Mouse (Mus musculus): ENCODE data around the gene Uhmk1. TPM values are rescaled to one million over a fixed set of nuclear protein-coding genes. Genes with fewer than 3 reads are reported as not detected.
A peak's percentile ranks its signal among the peaks of the same experiment; 100 is the strongest.
"Not testable (repeated sequence)": the region's sequence is repeated elsewhere in the genome, so short reads cannot be mapped to it uniquely, and the experiment has no call there.

The Uhmk1 gene
- total RNA-seq (2022), result 10 to 100 TPM; 69.8 to 84.2 (median 79.4) TPM

- peak; percentile 87 for DNase-seq
These were observed at the start of gene Uhmk1 for GRCm38 (mm10) chr1:170214757-170215522. Gene Uhmk1 (minus strand): TSS chr1:170215397.

- peak; percentile 85 for DNase-seq
These were observed 40.3 kb upstream of the Uhmk1 start for GRCm38 (mm10) chr1:170255560-170255910.

DNA sequence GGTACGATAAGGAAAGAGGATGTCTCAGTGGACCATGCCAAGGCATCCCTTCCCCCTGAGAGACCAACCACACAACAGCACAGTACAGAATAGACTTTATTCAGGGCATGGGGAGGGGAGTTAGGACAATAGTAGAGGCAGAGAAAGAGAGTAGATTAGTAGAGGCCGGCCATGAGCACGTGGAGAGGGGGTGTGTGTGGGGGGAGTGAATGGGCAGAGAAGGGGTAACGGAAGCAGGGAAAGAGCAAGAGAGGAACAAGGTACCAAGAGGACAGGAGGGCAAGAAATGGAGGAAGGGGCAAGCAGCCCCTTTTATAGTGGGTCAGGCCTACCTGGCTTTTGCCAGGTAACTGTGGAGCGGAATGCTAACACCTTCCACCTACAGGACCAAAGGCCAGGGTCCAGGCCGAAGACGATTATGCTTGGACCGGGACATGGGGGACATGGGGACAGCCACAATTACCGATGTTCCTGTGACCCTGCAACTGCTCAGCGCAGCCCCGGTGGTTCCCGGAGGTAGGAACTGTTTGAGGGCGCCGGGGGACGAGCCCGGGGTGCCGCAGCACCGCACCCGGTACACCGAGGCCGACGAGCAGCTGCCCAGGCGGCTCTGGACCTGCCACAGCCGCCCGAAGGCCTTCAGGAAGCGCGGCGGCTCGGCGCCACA lies 39.8 kb upstream of the Uhmk1 start:
- DNase-seq, result no peak

DNA sequence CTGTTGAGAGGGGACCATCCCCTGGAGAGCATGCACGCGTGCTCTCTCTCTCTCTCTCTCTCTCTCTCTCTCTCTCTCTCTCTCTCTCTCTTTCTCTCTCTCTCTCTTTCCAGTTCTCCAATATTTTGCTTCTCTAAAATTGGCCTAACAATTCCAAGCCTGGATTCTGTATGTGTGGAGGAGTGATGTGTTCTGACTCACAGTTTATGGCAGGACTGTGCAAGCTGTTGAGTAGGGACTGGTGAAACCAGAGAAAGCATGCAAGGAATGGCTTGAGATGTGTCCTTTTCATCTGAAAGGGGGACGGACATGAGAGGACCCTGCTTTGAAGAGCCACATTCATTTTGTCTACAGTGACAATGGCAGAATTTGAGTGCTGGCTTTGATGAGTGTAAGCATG lies 29.8 kb upstream of the Uhmk1 start:
- DNase-seq, result no peak

- DNase-seq, result not testable (repeated sequence)
These were observed 17.5 kb upstream of the Uhmk1 start, which contains the start of gene Sh2d1b2 for GRCm38 (mm10) chr1:170232688-170233087. Gene Sh2d1b2 (plus strand): TSS chr1:170232749.

GRCm38 (mm10) chr1:170223276-170223675 lies 8.1 kb upstream of the Uhmk1 start:
- no peak for DNase-seq

GRCm38 (mm10) chr1:170220351-170220750 lies 5.2 kb upstream of the Uhmk1 start:
- no peak for DNase-seq

GRCm38 (mm10) chr1:170218091-170218884 lies 3.1 kb upstream of the Uhmk1 start:
- no peak for DNase-seq

GRCm38 (mm10) chr1:170215590-170215989 lies 393 bp upstream of the Uhmk1 start:
- no peak for DNase-seq

GRCm38 (mm10) chr1:170214383-170214756 lies 827 bp downstream of the Uhmk1 start:
- DNase-seq, result no peak

DNA sequence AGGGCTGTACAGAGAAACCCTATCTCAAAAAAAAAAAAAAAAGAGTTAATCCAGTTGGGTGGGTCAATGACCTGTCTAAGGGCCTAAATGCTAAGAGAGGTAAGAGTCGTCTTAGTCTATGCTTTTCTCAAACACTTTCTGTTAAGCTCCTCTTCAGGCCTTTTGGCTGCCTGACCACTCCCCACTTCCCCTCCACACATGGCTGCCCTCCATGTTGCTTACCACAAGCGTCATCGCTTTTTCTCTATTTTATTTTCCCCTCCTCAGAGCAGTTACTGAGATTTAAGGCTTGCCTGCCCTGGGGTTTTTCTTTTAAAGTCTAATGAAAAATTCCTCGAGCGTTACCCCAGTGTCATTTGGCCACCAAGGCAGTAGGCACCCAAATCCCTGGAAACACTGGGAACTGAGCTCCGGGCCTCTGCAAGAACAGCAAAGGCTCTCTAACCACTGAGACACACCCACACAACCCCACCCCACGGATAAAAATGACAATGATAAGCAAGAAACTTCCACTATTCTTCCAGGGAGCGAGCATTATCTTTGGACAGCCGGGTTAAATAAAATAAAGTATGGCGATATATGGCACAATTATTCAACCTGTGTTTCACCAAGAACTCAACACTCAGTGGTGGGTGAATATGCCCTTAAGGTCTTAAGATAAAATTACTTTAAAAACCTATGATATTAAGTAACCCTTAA lies 1.9 kb downstream of the Uhmk1 start:
- DNase-seq, result no peak

GRCm38 (mm10) chr1:170206395-170206794 lies 8.8 kb downstream of the Uhmk1 start:
- DNase-seq, result no peak

- no peak for DNase-seq
These were observed 14.8 kb downstream of the Uhmk1 start for GRCm38 (mm10) chr1:170200379-170200778.

DNA sequence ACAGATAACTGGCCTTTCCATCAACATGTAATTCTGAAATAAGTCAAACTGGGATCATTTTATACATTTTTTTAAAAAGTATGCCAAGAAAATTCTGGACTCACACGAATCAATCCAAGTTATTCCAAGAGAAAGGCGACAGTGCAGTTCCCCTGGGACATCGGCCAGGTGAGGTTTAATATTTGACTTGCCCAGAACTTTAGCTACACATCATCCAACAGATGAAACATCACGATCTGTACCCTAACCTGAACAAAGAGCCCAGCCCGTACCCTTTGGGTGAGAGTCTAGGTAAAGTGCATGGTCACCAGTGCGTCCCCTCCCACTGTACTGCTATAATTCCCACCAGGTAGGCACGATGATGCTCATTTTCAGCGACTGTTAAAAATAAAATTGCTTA lies 19.0 kb downstream of the Uhmk1 start:
- no peak for DNase-seq

- DNase-seq, result no peak
These were observed 23.3 kb downstream of the Uhmk1 start for GRCm38 (mm10) chr1:170191925-170192324.

DNA sequence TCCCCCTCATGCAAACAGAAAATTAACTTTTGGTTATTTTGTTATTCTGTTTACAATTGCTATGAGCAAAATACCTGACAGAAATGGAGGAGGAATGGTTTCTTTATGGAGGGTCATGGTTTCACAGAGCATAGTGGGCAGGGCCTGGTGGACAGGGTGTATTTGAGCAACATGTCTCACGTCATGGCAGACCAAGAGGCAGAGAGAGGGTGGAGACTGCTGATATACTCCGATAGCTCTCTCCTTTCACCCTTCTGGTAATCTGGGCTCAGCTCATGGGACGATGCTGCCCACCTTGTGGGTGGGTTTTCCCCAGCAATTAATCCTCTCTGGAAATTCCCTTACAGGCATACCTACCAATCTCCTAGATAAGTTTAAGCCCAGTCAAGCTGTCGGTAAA lies 25.0 kb downstream of the Uhmk1 start:
- DNase-seq, result no peak

- DNase-seq, result peak; percentile 58
These were observed 26.6 kb downstream of the Uhmk1 start for GRCm38 (mm10) chr1:170188601-170189000.

- no peak for DNase-seq
These were observed 28.7 kb downstream of the Uhmk1 start for GRCm38 (mm10) chr1:170186531-170186930.

- DNase-seq, result no peak
These were observed 30.1 kb downstream of the Uhmk1 start for GRCm38 (mm10) chr1:170185137-170185536.

GRCm38 (mm10) chr1:170182706-170183105 lies 32.5 kb downstream of the Uhmk1 start:
- DNase-seq, result no peak

GRCm38 (mm10) chr1:170176661-170177239 lies 38.4 kb downstream of the Uhmk1 start:
- no peak for DNase-seq

DNA sequence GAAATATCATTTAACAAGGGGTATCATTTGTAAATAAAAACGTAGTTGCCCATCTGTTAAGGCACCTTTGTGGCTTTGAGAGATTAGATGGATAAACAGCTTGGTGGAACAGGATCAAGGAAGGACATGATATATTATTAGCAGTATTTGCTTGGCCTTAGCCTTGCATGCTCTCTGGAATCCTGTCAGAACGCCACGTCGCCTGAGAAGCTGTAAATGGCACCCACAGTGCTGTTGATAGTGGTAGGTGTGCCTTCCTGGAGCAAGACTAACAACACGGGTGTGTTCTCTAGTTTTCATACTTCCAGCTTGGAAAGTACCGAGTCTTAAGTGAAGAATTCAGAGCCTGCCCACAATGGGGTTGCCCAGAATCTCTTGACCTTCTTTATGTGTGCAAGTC lies 39.3 kb downstream of the Uhmk1 start:
- DNase-seq, result no peak

Data from adrenal gland, adult 8-10 months (tissue).